ENCODE assay signal across 9 mouse cellular contexts in genomic region chr2:73491442-73492241, GRCm38 (mm10). TPM values are rescaled to one million over a fixed set of nuclear protein-coding genes. Genes with fewer than 3 reads are reported as not detected.
DNase-seq lines count a peak whose midpoint lies in the region; ATAC-seq lines count a peak whose summit lies in the region.
"Had no signal": no experiment of that assay in that cellular context is flagged by ENCODE, and none has a peak within 500 bp of the region (broad histone marks: within the 10 kb centered on the region; RNA-seq: fewer than 3 reads in every experiment).

No protein-coding gene starts in this region.

- H3K27me3 ChIP-seq in embryonic facial prominence, embryonic 10.5 days (replicated peaks; ENCODE audit: low read depth, poor library complexity, severe bottlenecking): no peaks in the 10 kb centered on the region
- H3K27me3 ChIP-seq in lung, embryonic 16.5 days (ENCODE audit: control insufficient read depth, insufficient read depth, low read depth, low read length): no peaks in the 10 kb centered on the region
- no peaks in the 10 kb centered on the region for H3K27me3 ChIP-seq in stomach, embryonic 16.5 days (ENCODE audit: control insufficient read depth, insufficient read depth, low read length)
- H3K27me3 ChIP-seq: neural tube, embryonic 13.5 days had no signal

- ATAC-seq in lung, embryonic 16.5 days (ENCODE audit: low read depth): peak; percentile 16; the same call in 1 of the 2 replicates
- peak; percentile 17; the same call in 1 of the 2 replicates for ATAC-seq in stomach, embryonic 16.5 days (ENCODE audit: insufficient read depth, low FRiP score)

- no peak overlapping the region for H3K4me3 ChIP-seq in embryonic facial prominence, embryonic 10.5 days
- H3K4me3 ChIP-seq in lung, embryonic 16.5 days (ENCODE audit: low read length): no peak overlapping the region
- H3K4me3 ChIP-seq in stomach, embryonic 16.5 days (replicated peaks; ENCODE audit: low read length): no peak overlapping the region
- H3K4me3 ChIP-seq: neural tube, embryonic 13.5 days had no signal

- peak overlapping the region; percentile 71 for H3K27ac ChIP-seq in embryonic facial prominence, embryonic 10.5 days (replicated peaks)
- H3K27ac ChIP-seq in lung, embryonic 16.5 days (ENCODE audit: low read length): peak overlapping the region; percentile 48
- H3K27ac ChIP-seq in stomach, embryonic 16.5 days (ENCODE audit: low read length): no peak overlapping the region; the same call in 1 of the 2 replicates
- H3K27ac ChIP-seq: neural tube, embryonic 13.5 days had no signal

- 0 out of 2 replicates have a peak, but pooled peaks cover 4% of the 10 kb centered on the region for H3K36me3 ChIP-seq in embryonic facial prominence, embryonic 10.5 days (replicated peaks)
- H3K36me3 ChIP-seq in lung, embryonic 16.5 days (ENCODE audit: control insufficient read depth, insufficient read depth, low read length): no peaks in the 10 kb centered on the region
- H3K36me3 ChIP-seq in stomach, embryonic 16.5 days (ENCODE audit: control insufficient read depth, insufficient read depth, low read length): no peaks in the 10 kb centered on the region
- H3K36me3 ChIP-seq: neural tube, embryonic 13.5 days had no signal

- DNase-seq in layer of hippocampus, adult 11-12 months (ENCODE audit: low spot score): peak; percentile 39
- DNase-seq in layer of hippocampus, adult 8-10 months (ENCODE audit: low spot score in 2 of 2): no peak
- peak; percentile 55 for DNase-seq in NIH3T3 (ENCODE audit: low read depth)
- peak; percentile 50 for DNase-seq in embryonic facial prominence, embryonic 10.5 days (ENCODE audit: low spot score)
- DNase-seq in kidney, adult 9 months: peak; percentile 42
- no peak for DNase-seq in urinary bladder, postnatal 36 days (ENCODE audit: low spot score in 2 of 2)

- H3K4me2 ChIP-seq in lung, embryonic 16.5 days (ENCODE audit: low read depth, low read length): no peak overlapping the region
- no peak overlapping the region for H3K4me2 ChIP-seq in stomach, embryonic 16.5 days (ENCODE audit: low read depth, low read length)
- H3K4me2 ChIP-seq: neural tube, embryonic 13.5 days had no signal

- peaks cover 70% of the 10 kb centered on the region for H3K4me1 ChIP-seq in embryonic facial prominence, embryonic 10.5 days
- H3K4me1 ChIP-seq in lung, embryonic 16.5 days (replicated peaks; ENCODE audit: control insufficient read depth, insufficient read depth, low read length): peaks cover 31% of the 10 kb centered on the region
- H3K4me1 ChIP-seq in stomach, embryonic 16.5 days (ENCODE audit: control insufficient read depth, insufficient read depth, low read length): peaks cover 4% of the 10 kb centered on the region; the same call in 1 of the 2 replicates

- no peaks in the 10 kb centered on the region for H3K9me3 ChIP-seq in embryonic facial prominence, embryonic 10.5 days
- H3K9me3 ChIP-seq in lung, embryonic 16.5 days (ENCODE audit: control insufficient read depth, low read length): no peaks in the 10 kb centered on the region
- H3K9me3 ChIP-seq in stomach, embryonic 16.5 days (replicated peaks; ENCODE audit: control insufficient read depth, low read length): no peaks in the 10 kb centered on the region
- H3K9me3 ChIP-seq: neural tube, embryonic 13.5 days had no signal

- 0 out of 2 replicates have a peak overlapping the region, but pooled peaks have one; percentile 1 for H3K9ac ChIP-seq in lung, embryonic 16.5 days (ENCODE audit: low read length)
- H3K9ac ChIP-seq in stomach, embryonic 16.5 days (ENCODE audit: low read length): no peak overlapping the region; the same call in 1 of the 2 replicates
- H3K9ac ChIP-seq: neural tube, embryonic 13.5 days had no signal

- 57% methylated on average over 9 of the region's 9 CpGs for WGBS in embryonic facial prominence, embryonic 10.5 days
- WGBS in lung, embryonic 16.5 days: 43% methylated on average over 9 of the region's 9 CpGs
- 38% methylated on average over 9 of the region's 9 CpGs for WGBS in stomach, embryonic 16.5 days

RNA-seq across cellular contexts. Expression of gene Wipf1, which starts 37.9 kb away (rescaled TPM):
- total RNA-seq in layer of hippocampus, adult 8-10 months (2022): 10 to 100 TPM in 2 of 4 experiments, 1 to 10 TPM in 2; 8.4 to 18.7 (median 13.2) TPM
- polyA plus RNA-seq in embryonic facial prominence, embryonic 10.5 days (2016; fragmentation: Nextera tagmentation; extraction: Ambion mirVana): 12.0 and 12.7 TPM in 2 replicates
- polyA plus RNA-seq in lung, embryonic 16.5 days (2015; fragmentation: Nextera tagmentation; extraction: Ambion mirVana): 9.4 and 12.6 TPM in 2 replicates
- polyA plus RNA-seq in stomach, embryonic 16.5 days (2015; fragmentation: Nextera tagmentation; extraction: Ambion mirVana): 5.6 and 7.0 TPM in 2 replicates

Comparison
In these comparisons a context has a peak if more than half of its experiments do, and no peak if none do; other contexts are left out.
1. DNase-seq: peak in layer of hippocampus, adult 11-12 months (single experiment), NIH3T3 (single experiment), embryonic facial prominence, embryonic 10.5 days (single experiment) and kidney, adult 9 months (single experiment); none in layer of hippocampus, adult 8-10 months (0 of 2) and urinary bladder, postnatal 36 days (0 of 2).